Mouse (Mus musculus) embryonic facial prominence, embryonic 13.5 days (tissue): ENCODE results near the gene Pth2. TPM values are rescaled to one million over a fixed set of nuclear protein-coding genes. Genes with fewer than 3 reads are reported as not detected.

Experiments used
- ATAC-seq: fragments of 200-750 bp; cut with Nextera tagmentation; 2 replicates; pipeline ENCODE4 v1.8.0; 2017; ENCODE audit warnings: low read depth; ENCODE audit not compliant: insufficient number of reproducible peaks, insufficient read depth, low FRiP score, low TSS enrichment
- H3K27ac ChIP-seq: fragments of 300-500 bp; sonication (generic); 2 replicates; pipeline ENCODE4 v1.5.1; 2015; ENCODE audit warnings: moderate library complexity, mild to moderate bottlenecking, inconsistent platforms
- H3K27me3 ChIP-seq: fragments of 300-500 bp; sonication (generic); 2 replicates; pipeline ENCODE4 v1.6.1; 2015; ENCODE audit warnings: mild to moderate bottlenecking, inconsistent platforms
- H3K36me3 ChIP-seq: fragments of 300-500 bp; sonication (generic); 2 replicates; pipeline ENCODE4 v1.6.1; 2015; ENCODE audit warnings: mild to moderate bottlenecking, inconsistent platforms
- H3K4me1 ChIP-seq: fragments of 300-500 bp; sonication (generic); 2 replicates; pipeline ENCODE4 v1.6.1; 2015; ENCODE audit warnings: inconsistent platforms
- H3K4me2 ChIP-seq: fragments of 300-500 bp; sonication (generic); 2 replicates; pipeline ENCODE4 v1.6.1; 2015; ENCODE audit warnings: moderate library complexity, mild to moderate bottlenecking, inconsistent platforms
- H3K4me3 ChIP-seq: fragments of 300-500 bp; sonication (generic); 2 replicates; pipeline ENCODE4 v1.5.1; 2015; ENCODE audit warnings: mild to moderate bottlenecking, inconsistent platforms
- H3K9ac ChIP-seq: fragments of 300-500 bp; sonication (generic); 2 replicates; pipeline ENCODE4 v1.6.1; 2015; ENCODE audit warnings: mild to moderate bottlenecking, inconsistent platforms
- H3K9me3 ChIP-seq: fragments of 300-500 bp; sonication (generic); 2 replicates; pipeline ENCODE4 v1.6.1; 2016; ENCODE audit warnings: inconsistent platforms
- WGBS: fragments of 180-500 bp; shearing (Covaris S2); methylation state at CpG from one replicate; pipeline ENCODE4 v1.1.7; 2015; ENCODE audit warnings: mixed read lengths; 5-methylcytosine and 5-hydroxymethylcytosine counted together
- polyA plus RNA-seq: library from polyadenylated mRNA; unstranded; fragments of >200 nt; fragmentation: Nextera tagmentation; extraction: Ambion mirVana; gene quantifications from 2 replicates; pipeline ENCODE4 v1.2.1, GENCODE M21; 2015

The Pth2 gene
- polyA plus RNA-seq, 1 experiment from 2014 or later: not detected

DNA sequence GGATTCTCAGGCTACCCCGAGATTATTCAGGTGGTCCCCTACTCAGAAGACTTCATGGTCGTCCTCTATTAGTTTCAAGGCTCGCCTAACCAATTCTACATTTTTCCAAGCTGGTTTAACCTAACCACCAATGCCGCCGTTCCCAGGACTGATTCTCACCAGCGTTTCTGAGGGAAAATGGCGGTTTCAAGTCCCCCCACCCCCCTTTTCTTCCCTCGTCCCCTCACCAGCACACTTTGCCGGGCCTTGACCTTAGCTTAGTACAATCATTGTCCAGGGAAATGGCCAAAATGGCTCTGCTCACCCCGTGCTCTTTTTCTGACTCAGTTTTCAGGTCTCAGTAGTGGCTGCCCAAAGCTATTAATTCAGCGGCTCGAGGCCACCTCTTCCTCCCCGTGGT lies 5.4 kb upstream of the Pth2 start:
- H3K4me3 ChIP-seq: peak overlapping the region; percentile 33; the same call in 1 of the 2 replicates
- H3K27me3 ChIP-seq: peaks cover 96% of the 10 kb centered on the region

DNA sequence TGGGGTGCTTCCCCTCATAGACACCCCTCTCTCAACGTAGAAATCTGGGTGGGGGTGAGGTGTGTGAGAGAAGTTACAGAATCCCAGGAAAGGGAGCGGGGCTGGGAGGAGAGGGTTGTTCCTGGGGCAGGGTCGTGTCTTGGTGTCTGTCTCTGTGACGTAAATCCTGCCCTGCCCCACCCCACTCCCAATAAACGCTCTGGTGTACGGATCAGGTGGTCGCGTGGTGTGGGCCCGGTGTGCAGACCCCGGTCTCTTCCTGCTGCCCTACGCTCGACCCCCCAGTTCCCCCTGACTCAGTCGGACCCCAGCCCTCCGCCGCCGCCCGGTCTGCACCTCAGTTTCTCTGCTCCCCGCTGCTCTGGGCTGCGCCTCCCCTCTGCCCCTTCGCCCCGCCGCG lies 4.9 kb upstream of the Pth2 start:
- H3K27ac ChIP-seq: no peak overlapping the region
- H3K4me1 ChIP-seq: peaks cover 21% of the 10 kb centered on the region
- H3K36me3 ChIP-seq: no peaks in the 10 kb centered on the region
- ATAC-seq: no peak
- peak overlapping the region; percentile 55; the same call in 1 of the 2 replicates for H3K9ac ChIP-seq
- peak overlapping the region; percentile 33 for H3K4me3 ChIP-seq
- peak overlapping the region; percentile 52 for H3K4me2 ChIP-seq
- H3K9me3 ChIP-seq: no peaks in the 10 kb centered on the region
- 2% methylated on average over 23 of the region's 23 CpGs for WGBS
- peaks cover 96% of the 10 kb centered on the region for H3K27me3 ChIP-seq

More for the DNA sequence above, 5.4 kb upstream of the Pth2 start:
- H3K4me1 ChIP-seq: peaks cover 21% of the 10 kb centered on the region
- no peak overlapping the region for H3K9ac ChIP-seq
- H3K9me3 ChIP-seq: peaks cover 1% of the 10 kb centered on the region; the same call in 1 of the 2 replicates
- H3K4me2 ChIP-seq: peak overlapping the region; percentile 52
- no peak for ATAC-seq
- no peak overlapping the region for H3K27ac ChIP-seq
- H3K36me3 ChIP-seq: no peaks in the 10 kb centered on the region
- WGBS: 2% methylated on average over 13 of the region's 13 CpGs

DNA sequence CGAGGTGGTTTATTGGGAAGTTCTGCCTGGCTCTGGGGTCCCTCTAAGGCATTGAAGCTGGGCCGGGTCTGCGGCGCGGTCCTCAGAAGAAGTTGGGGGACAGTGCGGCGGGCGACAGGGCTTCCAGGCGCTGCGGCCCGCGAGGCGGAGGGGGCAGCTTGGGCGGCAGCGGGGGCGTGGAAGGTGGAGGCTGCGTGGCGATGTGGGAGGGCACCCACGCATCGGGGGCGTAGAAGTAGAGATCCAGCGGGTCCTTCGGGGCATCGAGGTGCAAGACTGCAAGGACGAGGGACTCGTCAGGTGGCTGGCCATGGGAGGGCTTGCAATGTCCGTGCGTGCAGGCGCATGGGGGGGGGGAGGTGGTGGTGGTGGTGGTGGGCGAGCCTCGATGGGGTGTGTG lies 4.4 kb upstream of the Pth2 start:
- H3K4me2 ChIP-seq: peak overlapping the region; percentile 52
- H3K27ac ChIP-seq: no peak overlapping the region
- H3K27me3 ChIP-seq: peaks cover 97% of the 10 kb centered on the region
- peak overlapping the region; percentile 55 for H3K9ac ChIP-seq
- ATAC-seq: no peak
- WGBS: 4% methylated on average over 28 of the region's 31 CpGs
- H3K4me3 ChIP-seq: peak overlapping the region; percentile 33
- H3K9me3 ChIP-seq: no peaks in the 10 kb centered on the region
- no peaks in the 10 kb centered on the region for H3K36me3 ChIP-seq
- peaks cover 24% of the 10 kb centered on the region for H3K4me1 ChIP-seq

DNA sequence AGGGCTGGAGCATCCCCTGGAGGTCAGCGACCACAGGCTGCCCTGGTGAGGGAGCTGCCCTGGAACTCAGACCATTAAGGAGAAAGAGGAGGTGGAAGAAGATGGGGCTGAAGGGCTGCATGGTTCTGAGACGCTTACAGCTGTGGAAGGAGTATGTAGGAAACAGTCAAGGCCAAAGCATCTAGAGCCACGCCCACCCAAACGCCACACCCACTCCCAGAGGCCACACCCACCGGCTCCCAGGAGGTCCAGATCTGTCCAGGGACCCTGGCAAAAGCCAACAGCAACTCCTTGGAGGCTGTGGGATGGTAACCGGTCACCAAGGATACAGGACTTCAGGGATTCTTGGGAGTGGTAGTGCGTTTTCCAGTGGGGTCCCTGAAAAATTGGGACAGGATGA lies 2.2 kb upstream of the Pth2 start:
- ATAC-seq: no peak
- WGBS: 24% methylated on average over 7 of the region's 7 CpGs
- Histone ChIP-seq H3K4me1 (peaks cover 31% of the 10 kb centered on the region), H3K36me3 (no peaks in the 10 kb centered on the region), H3K9ac (no peak overlapping the region), H3K27me3 (peaks cover 99% of the 10 kb centered on the region), H3K27ac (no peak overlapping the region), H3K9me3 (no peaks in the 10 kb centered on the region), H3K4me2 (no peak overlapping the region), H3K4me3 (peak overlapping the region; percentile 3; the same call in 1 of the 2 replicates)

DNA sequence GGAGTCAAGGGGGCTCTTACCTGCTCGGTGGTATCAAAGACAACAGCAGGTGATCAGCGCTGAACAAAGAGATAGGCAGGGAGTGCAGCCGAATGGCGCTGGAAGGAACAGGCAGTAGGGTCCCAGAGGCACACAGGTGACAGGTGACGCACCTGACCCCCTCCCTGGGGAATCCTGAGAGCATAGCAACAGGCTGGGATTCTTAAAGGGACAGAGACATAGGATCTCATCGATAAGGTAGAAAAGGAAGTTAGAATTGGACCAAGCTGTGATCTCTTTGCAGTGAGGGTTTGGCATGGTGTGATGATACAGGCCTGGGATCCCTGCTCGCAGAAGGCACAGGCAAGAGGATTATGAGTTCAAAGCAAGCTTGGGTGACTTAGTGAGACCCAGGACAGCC lies 1.3 kb upstream of the Pth2 start, which contains the start of gene Gfy:
Gene Gfy (minus strand): TSS at position 101 of the 400 bp plus-strand sequence.
- Histone ChIP-seq H3K4me2 (no peak within 1 kb of the TSS), H3K4me3 (peak within 1 kb of the TSS; percentile 3; the same call in 1 of the 2 replicates), H3K4me1 (peaks cover 30% of the 10 kb centered on the region), H3K9ac (no peak within 1 kb of the TSS), H3K9me3 (no peaks in the 10 kb centered on the region), H3K36me3 (no peaks in the 10 kb centered on the region), H3K27me3 (peaks cover 100% of the 10 kb centered on the region), H3K27ac (no peak within 1 kb of the TSS)
- no peak for ATAC-seq
- 22% methylated on average over 7 of the region's 7 CpGs for WGBS

DNA sequence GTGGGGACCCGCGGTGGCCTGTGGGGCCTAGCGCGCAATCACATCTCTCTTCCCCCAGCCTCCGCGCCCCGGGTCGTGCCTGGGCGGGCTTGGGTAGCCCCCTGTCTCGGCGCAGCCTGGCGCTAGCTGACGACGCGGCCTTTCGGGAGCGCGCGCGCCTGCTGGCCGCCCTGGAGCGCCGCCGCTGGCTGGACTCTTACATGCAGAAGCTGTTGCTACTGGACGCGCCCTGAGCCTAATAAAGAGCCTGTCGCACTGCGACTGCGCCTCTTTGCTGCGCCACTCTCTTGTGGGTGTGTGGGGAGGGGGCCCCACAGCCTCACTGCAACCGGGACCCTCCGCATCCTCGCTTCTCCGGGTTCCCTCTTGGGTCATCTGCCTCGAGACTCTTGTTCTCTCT lies 745 bp downstream of the Pth2 start:
- no peak for ATAC-seq
- Histone ChIP-seq H3K27me3 (peaks cover 99% of the 10 kb centered on the region), H3K9me3 (no peaks in the 10 kb centered on the region), H3K4me2 (0 out of 2 replicates have a peak overlapping the region, but pooled peaks have one; percentile 16), H3K4me3 (0 out of 2 replicates have a peak overlapping the region, but pooled peaks have one; percentile 13), H3K27ac (no peak overlapping the region), H3K36me3 (no peaks in the 10 kb centered on the region), H3K9ac (no peak overlapping the region), H3K4me1 (peaks cover 14% of the 10 kb centered on the region)
- WGBS: 6% methylated on average over 35 of the region's 35 CpGs

DNA sequence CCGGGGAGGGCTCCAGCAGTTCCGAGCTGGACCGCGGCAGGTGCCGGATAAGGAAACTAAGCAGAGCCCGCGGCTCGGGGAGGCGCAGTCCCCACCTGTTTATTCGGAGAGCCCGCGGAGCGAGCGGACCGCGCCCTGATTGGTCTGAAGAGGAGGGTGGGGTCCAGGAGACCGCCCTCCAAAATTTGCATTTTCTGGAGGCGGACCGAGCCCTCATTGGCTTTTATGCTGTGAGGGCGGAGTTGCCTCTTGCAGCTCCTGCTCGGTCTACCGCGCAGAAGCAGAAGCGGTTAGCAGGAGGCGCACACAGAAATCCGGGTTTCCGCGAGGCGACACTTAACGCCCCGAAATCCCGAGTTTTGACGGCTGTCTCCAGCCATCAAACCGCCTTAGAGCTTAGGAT lies 1.4 kb downstream of the Pth2 start:
- no peak overlapping the region for H3K27ac ChIP-seq
- no peaks in the 10 kb centered on the region for H3K9me3 ChIP-seq
- WGBS: under 1% methylated on average over 34 of the region's 34 CpGs
- H3K4me2 ChIP-seq: peak overlapping the region; percentile 61
- peaks cover 99% of the 10 kb centered on the region for H3K27me3 ChIP-seq
- peak overlapping the region; percentile 36 for H3K4me3 ChIP-seq
- peak; percentile 73 for ATAC-seq
- peaks cover 10% of the 10 kb centered on the region; the same call in 1 of the 2 replicates for H3K4me1 ChIP-seq
- no peaks in the 10 kb centered on the region for H3K36me3 ChIP-seq
- peak overlapping the region; percentile 58 for H3K9ac ChIP-seq

DNA sequence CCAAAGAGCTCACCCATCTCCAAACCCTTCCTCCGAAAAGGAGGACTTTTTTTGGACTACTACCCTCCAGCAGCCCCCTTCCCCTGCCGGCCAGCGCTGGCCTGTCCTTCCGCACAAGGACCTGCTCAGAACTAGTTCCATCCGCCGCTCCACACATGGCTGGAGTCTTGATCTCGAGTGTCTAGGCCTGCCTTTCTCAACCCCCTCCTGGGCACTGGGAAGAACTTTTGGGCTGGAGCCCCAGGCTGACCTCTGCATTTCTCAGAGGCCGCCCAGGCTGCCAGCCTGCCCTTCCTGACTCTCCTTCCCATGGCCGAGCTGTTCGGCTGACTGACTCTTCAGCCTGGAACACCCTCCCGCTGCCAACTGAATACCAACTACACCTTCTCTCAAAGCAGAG lies 1.8 kb downstream of the Pth2 start:
- peaks cover 95% of the 10 kb centered on the region for H3K27me3 ChIP-seq

DNA sequence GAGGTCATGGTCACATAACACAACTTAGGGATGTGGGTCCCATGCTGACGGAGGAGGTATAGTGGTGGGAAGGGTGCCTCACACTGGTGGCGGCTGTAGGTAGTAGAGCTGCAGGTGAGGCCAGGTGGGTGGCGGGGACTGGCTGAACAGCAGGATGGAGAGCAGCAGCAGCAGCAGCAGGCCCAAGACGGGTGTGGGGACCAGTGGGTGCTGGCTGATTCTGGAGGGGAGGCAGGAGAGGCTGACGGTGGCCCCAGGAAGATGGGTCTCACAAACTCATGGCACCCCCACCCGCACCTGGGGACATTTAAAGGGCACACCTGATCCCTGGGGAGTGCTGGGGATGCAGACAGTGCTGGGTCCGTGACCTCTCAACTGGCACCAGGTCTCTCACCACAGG lies 2.9 kb downstream of the Pth2 start:
- Histone ChIP-seq H3K4me3 (no peak overlapping the region), H3K27me3 (peaks cover 93% of the 10 kb centered on the region), H3K36me3 (no peaks in the 10 kb centered on the region), H3K9ac (no peak overlapping the region), H3K9me3 (no peaks in the 10 kb centered on the region), H3K27ac (no peak overlapping the region), H3K4me1 (peaks cover 10% of the 10 kb centered on the region; the same call in 1 of the 2 replicates), H3K4me2 (no peak overlapping the region)
- WGBS: 63% methylated on average over 7 of the region's 7 CpGs
- ATAC-seq: no peak

More for the DNA sequence above, 1.8 kb downstream of the Pth2 start:
- Histone ChIP-seq H3K36me3 (no peaks in the 10 kb centered on the region), H3K9me3 (no peaks in the 10 kb centered on the region), H3K4me3 (peak overlapping the region; percentile 36), H3K9ac (peak overlapping the region; percentile 58), H3K27ac (no peak overlapping the region), H3K4me2 (peak overlapping the region; percentile 61), H3K4me1 (peaks cover 10% of the 10 kb centered on the region; the same call in 1 of the 2 replicates)
- no peak for ATAC-seq
- 19% methylated on average over 11 of the region's 11 CpGs for WGBS

DNA sequence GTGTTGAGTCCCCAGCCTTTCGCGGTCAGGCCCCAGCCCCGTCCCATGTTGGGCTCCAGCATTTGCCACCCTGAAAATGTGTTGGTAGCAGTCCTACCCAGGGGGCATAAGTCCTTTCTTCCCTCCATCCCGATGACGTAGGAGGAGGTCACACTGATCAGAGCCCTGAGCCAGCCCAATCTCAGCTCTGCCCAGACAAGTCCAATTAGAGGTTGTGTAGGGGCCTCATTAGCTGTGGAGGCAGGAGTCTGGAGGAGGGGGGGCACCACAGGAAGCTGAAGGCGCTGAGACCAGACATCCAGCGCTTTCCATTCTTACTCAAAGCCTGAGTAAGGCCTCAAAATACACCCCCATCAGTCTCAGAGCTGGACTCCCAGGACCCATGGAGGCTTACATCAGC lies 5.1 kb downstream of the Pth2 start:
- WGBS: 57% methylated on average over 7 of the region's 7 CpGs
- Histone ChIP-seq H3K4me3 (no peak overlapping the region), H3K27ac (no peak overlapping the region), H3K9ac (peak overlapping the region; percentile 36; the same call in 1 of the 2 replicates), H3K27me3 (peaks cover 87% of the 10 kb centered on the region), H3K4me1 (peaks cover 10% of the 10 kb centered on the region; the same call in 1 of the 2 replicates), H3K36me3 (no peaks in the 10 kb centered on the region), H3K9me3 (no peaks in the 10 kb centered on the region), H3K4me2 (no peak overlapping the region)
- no peak for ATAC-seq

DNA sequence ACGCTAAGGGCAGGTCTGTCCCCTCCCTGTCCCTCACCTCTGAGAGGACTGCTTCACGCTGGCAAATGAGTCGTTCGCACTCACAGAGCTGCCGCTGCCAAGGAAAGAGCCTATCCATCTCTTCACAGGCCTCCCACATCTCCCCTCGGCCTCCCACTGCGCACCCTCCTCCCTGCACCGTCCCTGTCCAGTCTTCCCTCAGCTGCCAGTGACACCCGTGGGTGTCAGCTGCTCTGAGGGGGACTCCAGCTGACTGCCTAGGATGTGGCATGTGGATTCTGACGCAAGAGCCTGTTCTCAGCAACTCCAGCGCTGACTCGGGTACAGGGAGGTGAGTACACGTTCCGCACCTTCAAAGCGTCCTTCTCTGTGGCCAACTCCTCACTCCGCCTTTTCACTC lies 8.8 kb downstream of the Pth2 start:
- WGBS: 63% methylated on average over 16 of the region's 16 CpGs

DNA sequence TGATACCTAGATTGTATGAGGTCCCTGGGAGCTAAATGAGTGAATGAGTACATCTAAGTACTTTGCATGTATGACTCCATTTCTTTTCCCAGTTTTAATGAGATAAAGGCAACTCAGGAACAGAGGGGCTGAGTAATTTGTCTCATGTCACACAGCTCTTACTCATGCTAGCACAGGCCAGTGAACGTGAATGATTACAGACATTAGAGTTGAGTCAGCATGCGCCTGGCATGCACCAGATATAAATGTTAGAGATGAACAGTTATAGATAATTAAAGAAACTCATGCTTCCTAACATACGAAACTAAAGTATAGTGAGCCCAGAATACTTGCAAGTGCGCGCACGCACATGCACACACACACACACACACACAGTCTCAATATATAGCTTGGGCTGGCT lies 9.4 kb downstream of the Pth2 start:
- Histone ChIP-seq H3K27ac (no peak overlapping the region), H3K4me1 (peaks cover 9% of the 10 kb centered on the region; the same call in 1 of the 2 replicates), H3K36me3 (no peaks in the 10 kb centered on the region), H3K9ac (no peak overlapping the region), H3K4me2 (no peak overlapping the region), H3K27me3 (peaks cover 55% of the 10 kb centered on the region), H3K4me3 (no peak overlapping the region), H3K9me3 (no peaks in the 10 kb centered on the region)
- no peak for ATAC-seq
- WGBS: 89% methylated on average over 6 of the region's 6 CpGs

More for the DNA sequence above, 8.8 kb downstream of the Pth2 start:
- Histone ChIP-seq H3K9me3 (no peaks in the 10 kb centered on the region), H3K27me3 (peaks cover 60% of the 10 kb centered on the region), H3K4me2 (no peak overlapping the region), H3K27ac (no peak overlapping the region), H3K36me3 (no peaks in the 10 kb centered on the region), H3K9ac (no peak overlapping the region), H3K4me3 (no peak overlapping the region), H3K4me1 (peaks cover 9% of the 10 kb centered on the region; the same call in 1 of the 2 replicates)
- ATAC-seq: no peak
